Mouse (Mus musculus) stomach, embryonic 16.5 days (tissue): Measurements from ENCODE around the gene Xrcc6. TPM values are rescaled to one million over a fixed set of nuclear protein-coding genes. Genes with fewer than 3 reads are reported as not detected.
"Not testable (repeated sequence)": the region's sequence is repeated elsewhere in the genome, so short reads cannot be mapped to it uniquely, and the experiment has no call there.

ENCODE experiments used
- ATAC-seq: fragments of 200-750 bp; cut with Nextera tagmentation; 2 replicates; pipeline ENCODE4 v1.8.0; 2017; ENCODE audit warnings: moderate number of reproducible peaks, moderate TSS enrichment; ENCODE audit not compliant: insufficient read depth, low FRiP score
- H3K27ac ChIP-seq: fragments of 300-500 bp; sonication (generic); 2 replicates; pipeline ENCODE4 v1.5.1; 2014; ENCODE audit warnings: low read length
- H3K27me3 ChIP-seq: fragments of 300-500 bp; sonication (generic); 2 replicates; pipeline ENCODE4 v1.6.1; 2014; ENCODE audit warnings: low read length, control low read depth, mixed read lengths; ENCODE audit not compliant: control insufficient read depth, insufficient read depth
- H3K36me3 ChIP-seq: fragments of 300-500 bp; sonication (generic); 2 replicates; pipeline ENCODE4 v1.6.1; 2014; ENCODE audit warnings: low read length; ENCODE audit not compliant: control insufficient read depth, insufficient read depth
- H3K4me1 ChIP-seq: fragments of 300-500 bp; sonication (generic); 2 replicates; pipeline ENCODE4 v1.6.1; 2014; ENCODE audit warnings: low read length, control low read depth, mixed read lengths; ENCODE audit not compliant: control insufficient read depth, insufficient read depth
- H3K4me2 ChIP-seq: fragments of 300-500 bp; sonication (generic); 2 replicates; pipeline ENCODE4 v1.6.1; 2014; ENCODE audit warnings: low read depth, low read length, mixed read lengths
- H3K4me3 ChIP-seq: fragments of 300-500 bp; sonication (generic); replicated peaks from 2 replicates; pipeline ENCODE4 v1.5.1; 2014; ENCODE audit warnings: mild to moderate bottlenecking, low read length
- H3K9ac ChIP-seq: fragments of 300-500 bp; sonication (generic); 2 replicates; pipeline ENCODE4 v1.6.1; 2014; ENCODE audit warnings: low read length
- H3K9me3 ChIP-seq: fragments of 300-500 bp; sonication (generic); replicated peaks from 2 replicates; pipeline ENCODE4 v1.6.1; 2016; ENCODE audit warnings: low read length, control low read depth; ENCODE audit not compliant: control insufficient read depth
- WGBS: fragments of 180-500 bp; shearing (Covaris S2); extraction: QIAGEN DNeasy Blood & Tissue Kit; methylation state at CpG from one replicate; pipeline ENCODE4 v1.1.7; 2014; 5-methylcytosine and 5-hydroxymethylcytosine counted together
- polyA plus RNA-seq: library from polyadenylated mRNA; unstranded; fragments of >200 nt; fragmentation: Nextera tagmentation; extraction: Ambion mirVana; gene quantifications from 2 replicates; pipeline ENCODE4 v1.2.1, GENCODE M21; 2015

Xrcc6 gene
- polyA plus RNA-seq, 1 experiment from 2014 or later, result 72.2 TPM

DNA sequence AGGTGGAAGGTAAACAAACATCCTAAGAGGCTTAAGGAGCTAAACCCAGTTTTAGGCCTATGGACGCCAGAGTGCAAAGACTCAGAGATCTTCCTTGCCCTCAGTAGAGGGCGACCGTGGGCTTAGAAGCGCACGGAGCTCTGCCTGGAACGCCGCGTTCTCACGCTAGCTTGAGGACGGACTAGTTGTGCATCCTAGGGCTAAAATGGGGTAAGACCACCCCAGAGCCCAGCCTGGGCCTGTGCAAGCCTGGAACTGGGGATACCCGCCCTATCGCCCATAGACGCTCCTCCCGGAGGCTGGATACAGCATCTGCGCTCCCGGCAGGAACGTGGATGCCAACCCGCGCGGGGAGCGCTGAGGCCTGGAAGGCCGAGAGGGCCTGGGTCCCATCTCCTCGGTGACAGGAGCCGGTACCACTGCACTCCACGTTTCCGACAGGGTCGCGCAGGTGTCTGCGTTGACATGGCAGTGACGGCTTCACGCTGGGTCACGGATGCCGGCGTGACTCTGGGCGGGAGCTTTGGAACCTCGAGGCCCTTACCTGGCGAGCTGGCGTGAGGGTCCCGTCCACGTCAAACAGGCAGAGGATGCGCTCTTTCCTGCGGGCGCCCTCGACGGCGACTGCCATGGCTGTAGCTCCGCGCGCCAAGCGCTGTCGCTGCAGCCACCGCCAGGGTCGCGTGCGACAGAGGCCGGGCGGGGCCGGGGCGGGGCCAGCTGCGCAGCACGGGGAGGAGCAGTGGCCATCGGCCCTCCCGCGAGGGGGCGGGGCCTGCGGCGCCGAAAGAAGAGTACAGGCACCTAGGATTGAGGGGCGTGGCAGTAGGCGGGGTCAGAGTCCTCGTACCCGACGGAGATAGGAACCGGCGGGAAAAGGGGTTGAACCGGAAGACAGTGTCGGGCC, 27.2 kb upstream of the Xrcc6 start, which contains the start of gene Pmm1:
Gene Pmm1 (minus strand): TSS at position 760 of the 907 bp plus-strand sequence.
- Histone ChIP-seq H3K4me2 (peak within 1 kb of the TSS; percentile 100), H3K9me3 (no peaks in the 10 kb centered on the region), H3K9ac (peak within 1 kb of the TSS; percentile 83), H3K36me3 (no peaks in the 10 kb centered on the region), H3K4me1 (no peaks in the 10 kb centered on the region), H3K27ac (peak within 1 kb of the TSS; percentile 87), H3K27me3 (no peaks in the 10 kb centered on the region), H3K4me3 (peak within 1 kb of the TSS; percentile 76)
- WGBS, result under 1% methylated on average over 76 of the region's 77 CpGs
- peak; percentile 98 for ATAC-seq

DNA sequence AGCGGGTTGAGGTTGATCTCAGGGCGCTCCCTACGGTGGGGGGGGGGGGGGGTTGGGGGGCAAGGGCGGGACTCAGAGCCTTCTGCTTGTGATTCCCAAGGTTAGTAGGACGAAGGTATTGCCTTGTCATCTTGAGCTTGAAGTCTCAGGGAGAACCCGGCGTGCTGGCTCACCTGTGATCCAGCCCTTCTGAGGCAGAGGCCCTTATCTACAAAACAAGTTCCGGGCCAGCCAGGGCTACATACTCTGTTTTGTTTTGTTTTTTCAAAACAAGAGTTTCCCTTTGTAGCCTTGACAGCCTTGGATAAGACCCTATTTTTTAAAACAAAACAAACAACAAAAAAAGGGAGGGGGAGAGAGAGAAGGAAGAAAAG, 26.6 kb upstream of the Xrcc6 start:
- Histone ChIP-seq H3K4me3 (peak overlapping the region; percentile 76), H3K9ac (peak overlapping the region; percentile 43; the same call in 1 of the 2 replicates), H3K9me3 (no peaks in the 10 kb centered on the region), H3K4me2 (peak overlapping the region; percentile 100), H3K27ac (no peak overlapping the region), H3K27me3 (no peaks in the 10 kb centered on the region), H3K4me1 (no peaks in the 10 kb centered on the region), H3K36me3 (no peaks in the 10 kb centered on the region)
- no peak for ATAC-seq
- WGBS, result under 1% methylated on average over 8 of the region's 8 CpGs

GRCm38 (mm10) chr15:81964262-81964661, 23.4 kb upstream of the Xrcc6 start:
- no peaks in the 10 kb centered on the region for H3K4me1 ChIP-seq
- no peaks in the 10 kb centered on the region for H3K9me3 ChIP-seq
- no peak for ATAC-seq
- no peaks in the 10 kb centered on the region for H3K36me3 ChIP-seq
- H3K4me3 ChIP-seq, result no peak overlapping the region
- no peak overlapping the region for H3K4me2 ChIP-seq
- H3K27ac ChIP-seq, result no peak overlapping the region
- WGBS, result 29% methylated on average over 1 of the region's 1 CpGs
- no peaks in the 10 kb centered on the region for H3K27me3 ChIP-seq
- H3K9ac ChIP-seq, result no peak overlapping the region

- Histone ChIP-seq H3K4me1 (no peaks in the 10 kb centered on the region), H3K9me3 (no peaks in the 10 kb centered on the region), H3K9ac (no peak overlapping the region), H3K4me3 (no peak overlapping the region), H3K4me2 (no peak overlapping the region), H3K27ac (no peak overlapping the region), H3K36me3 (no peaks in the 10 kb centered on the region), H3K27me3 (no peaks in the 10 kb centered on the region)
- WGBS, result 55% methylated on average over 4 of the region's 4 CpGs
- no peak for ATAC-seq
Observed at GRCm38 (mm10) chr15:81964980-81965545, 22.6 kb upstream of the Xrcc6 start.

DNA sequence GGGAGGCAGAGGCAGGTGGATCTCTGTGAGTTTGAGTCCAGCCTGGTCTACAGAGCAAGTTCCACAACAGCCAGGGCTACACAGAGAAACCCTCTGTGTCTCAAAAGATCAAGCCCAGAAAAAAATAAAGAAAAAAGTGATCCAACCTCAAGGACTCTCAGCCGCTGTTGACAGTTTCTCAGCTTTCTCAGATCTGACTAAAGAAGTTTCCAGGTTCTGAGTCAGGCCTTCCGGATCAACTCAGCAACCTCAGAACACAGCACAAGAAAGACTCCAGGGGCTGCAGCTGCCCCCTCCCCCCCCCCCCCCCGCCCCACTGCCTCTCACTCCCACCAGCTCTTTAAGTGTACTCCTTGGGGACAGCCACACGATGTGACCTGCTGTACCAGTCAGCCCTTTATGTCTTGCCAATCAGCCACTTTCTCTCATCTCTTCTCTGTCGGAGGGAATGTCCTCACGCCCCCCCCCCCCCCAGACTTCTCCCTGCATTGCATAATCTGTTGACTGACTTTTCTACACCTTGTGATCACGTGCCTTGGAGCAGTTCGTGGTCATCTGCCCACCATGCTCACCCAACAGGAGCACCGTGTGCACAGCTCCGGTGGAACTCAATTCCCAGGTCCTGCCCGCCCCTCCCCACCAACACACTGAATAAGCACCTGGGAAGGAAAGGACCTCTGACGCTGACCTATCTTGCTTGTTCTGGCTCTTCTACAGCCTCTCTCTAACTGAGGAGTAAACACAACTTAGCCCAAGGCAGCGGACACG, 21.4 kb upstream of the Xrcc6 start:
- 74% methylated on average over 13 of the region's 14 CpGs for WGBS

GRCm38 (mm10) chr15:81967821-81968220, 19.8 kb upstream of the Xrcc6 start:
- no peak overlapping the region for H3K27ac ChIP-seq
- H3K9ac ChIP-seq, result no peak overlapping the region
- WGBS, result 85% methylated on average over 5 of the region's 5 CpGs
- no peaks in the 10 kb centered on the region for H3K36me3 ChIP-seq
- no peaks in the 10 kb centered on the region for H3K27me3 ChIP-seq
- H3K4me2 ChIP-seq, result no peak overlapping the region
- H3K4me1 ChIP-seq, result no peaks in the 10 kb centered on the region
- H3K4me3 ChIP-seq, result no peak overlapping the region
- H3K9me3 ChIP-seq, result no peaks in the 10 kb centered on the region
- no peak for ATAC-seq

More for the DNA sequence above, 21.4 kb upstream of the Xrcc6 start:
- H3K36me3 ChIP-seq, result no peaks in the 10 kb centered on the region
- ATAC-seq, result no peak
- no peak overlapping the region for H3K4me3 ChIP-seq
- no peaks in the 10 kb centered on the region for H3K27me3 ChIP-seq
- no peaks in the 10 kb centered on the region for H3K9me3 ChIP-seq
- H3K4me1 ChIP-seq, result no peaks in the 10 kb centered on the region
- no peak overlapping the region for H3K9ac ChIP-seq
- no peak overlapping the region for H3K27ac ChIP-seq
- no peak overlapping the region for H3K4me2 ChIP-seq

DNA sequence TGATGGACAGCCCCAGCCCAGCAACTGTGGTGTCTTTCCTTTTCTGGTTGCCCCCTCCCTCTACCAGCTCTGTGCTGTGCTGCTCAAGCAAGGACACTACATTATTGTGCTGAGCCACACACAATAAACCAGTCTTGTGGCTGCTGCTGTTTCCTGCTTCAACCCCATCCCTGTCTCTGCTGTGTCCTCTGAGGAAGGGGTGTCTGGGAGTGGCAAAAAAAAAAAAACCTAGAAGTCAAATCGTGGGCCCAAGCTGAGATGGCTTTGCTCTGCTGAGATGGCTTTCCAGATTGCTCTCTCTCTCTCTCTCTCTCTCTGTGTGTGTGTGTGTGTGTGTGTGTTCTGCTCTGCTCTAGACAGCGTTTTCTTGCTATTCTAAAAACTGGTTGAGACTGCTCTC, 19.2 kb upstream of the Xrcc6 start:
- Histone ChIP-seq H3K9ac (no peak overlapping the region), H3K4me1 (no peaks in the 10 kb centered on the region), H3K4me2 (no peak overlapping the region), H3K4me3 (no peak overlapping the region), H3K9me3 (no peaks in the 10 kb centered on the region), H3K27me3 (no peaks in the 10 kb centered on the region), H3K27ac (no peak overlapping the region), H3K36me3 (no peaks in the 10 kb centered on the region)
- WGBS, result 52% methylated on average over 2 of the region's 2 CpGs
- no peak for ATAC-seq

DNA sequence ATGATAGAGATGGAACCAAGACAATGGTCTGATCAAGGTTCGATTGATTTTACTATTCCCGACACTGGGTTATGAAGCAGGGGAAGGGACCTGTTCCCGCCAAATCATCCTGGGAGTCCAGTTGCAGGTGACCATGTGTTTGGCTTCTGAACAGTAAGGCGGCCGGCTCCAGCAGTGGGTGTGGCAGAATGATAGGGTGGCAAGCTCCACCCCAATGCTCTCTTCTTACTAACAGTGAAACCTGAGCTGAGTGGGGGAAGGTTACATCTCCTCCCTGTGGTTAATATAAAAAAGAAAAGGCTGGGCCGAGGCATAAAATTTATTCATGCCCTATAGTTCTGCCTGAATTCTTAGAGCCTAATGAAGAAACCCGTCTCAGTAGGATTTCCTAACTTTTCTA, 18.5 kb upstream of the Xrcc6 start:
- 50% methylated on average over 7 of the region's 7 CpGs for WGBS
- no peaks in the 10 kb centered on the region for H3K9me3 ChIP-seq
- ATAC-seq, result no peak
- no peak overlapping the region for H3K27ac ChIP-seq
- H3K36me3 ChIP-seq, result no peaks in the 10 kb centered on the region
- H3K27me3 ChIP-seq, result no peaks in the 10 kb centered on the region
- no peaks in the 10 kb centered on the region for H3K4me1 ChIP-seq
- no peak overlapping the region for H3K4me3 ChIP-seq
- H3K9ac ChIP-seq, result no peak overlapping the region
- no peak overlapping the region for H3K4me2 ChIP-seq

- not testable (repeated sequence) for H3K9ac ChIP-seq, H3K4me3 ChIP-seq, H3K27ac ChIP-seq, H3K9me3 ChIP-seq, H3K36me3 ChIP-seq, ATAC-seq, H3K4me2 ChIP-seq, H3K27me3 ChIP-seq, H3K4me1 ChIP-seq
- WGBS, result 75% methylated on average over 6 of the region's 6 CpGs
Observed at GRCm38 (mm10) chr15:81969635-81970034, 18.0 kb upstream of the Xrcc6 start.
